Mouse (Mus musculus): ENCODE results near the gene Adcy2. TPM values are rescaled to one million over a fixed set of nuclear protein-coding genes. Genes with fewer than 3 reads are reported as not detected.

The Adcy2 gene
- polyA plus RNA-seq, 1 experiment from 2014 or later: 2.5 TPM

GRCm38 (mm10) chr13:68848265-68848664 is 151.1 kb downstream of the Adcy2 start:
- Histone ChIP-seq H3K9me3 (no peaks in the 10 kb centered on the region), H3K4me3 (no peak overlapping the region), H3K27ac (replicated peaks) (no peak overlapping the region), H3K36me3 (no peaks in the 10 kb centered on the region), H3K4me1 (no peaks in the 10 kb centered on the region), H3K4me2 (replicated peaks) (no peak overlapping the region), H3K27me3 (no peaks in the 10 kb centered on the region), H3K9ac (replicated peaks) (no peak overlapping the region)
- WGBS: 71% methylated on average over 3 of the region's 3 CpGs
- no peak for ATAC-seq (ENCODE audit: low FRiP score, low read depth)

GRCm38 (mm10) chr13:68839517-68839916 is 159.8 kb downstream of the Adcy2 start:
- Histone ChIP-seq H3K27ac (replicated peaks) (no peak overlapping the region), H3K36me3 (no peaks in the 10 kb centered on the region), H3K4me2 (replicated peaks) (no peak overlapping the region), H3K9me3 (no peaks in the 10 kb centered on the region), H3K27me3 (no peaks in the 10 kb centered on the region), H3K9ac (replicated peaks) (no peak overlapping the region), H3K4me1 (no peaks in the 10 kb centered on the region), H3K4me3 (no peak overlapping the region)
- no peak for ATAC-seq (ENCODE audit: low FRiP score, low read depth)
- 61% methylated on average over 2 of the region's 2 CpGs for WGBS

DNA sequence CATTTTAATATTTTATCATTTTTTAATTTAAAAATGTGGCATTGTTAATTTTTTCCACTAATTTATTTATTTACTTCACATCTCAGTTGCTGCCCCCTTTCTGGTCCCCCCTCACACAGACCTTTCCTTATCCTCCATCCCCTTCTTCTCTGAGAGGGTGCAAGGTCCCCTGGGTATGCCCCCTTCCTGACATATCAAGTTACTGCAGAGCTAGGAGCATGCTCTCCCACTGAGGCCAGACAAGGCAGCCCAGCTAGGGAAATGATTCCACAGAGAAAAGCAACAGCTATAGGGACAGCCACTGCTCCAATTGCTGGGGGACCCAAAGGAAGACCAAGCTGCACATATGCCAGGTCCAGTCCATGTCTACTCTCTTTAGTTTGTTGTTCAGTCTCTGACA is 163.2 kb downstream of the Adcy2 start:
- ATAC-seq (ENCODE audit: low FRiP score, low read depth): no peak
- H3K4me3 ChIP-seq: no peak overlapping the region
- no peak overlapping the region for H3K27ac ChIP-seq (replicated peaks)
- H3K9ac ChIP-seq (replicated peaks): no peak overlapping the region
- no peak overlapping the region for H3K4me2 ChIP-seq (replicated peaks)
- H3K36me3 ChIP-seq: no peaks in the 10 kb centered on the region
- no peaks in the 10 kb centered on the region for H3K27me3 ChIP-seq
- H3K9me3 ChIP-seq: no peaks in the 10 kb centered on the region
- no peaks in the 10 kb centered on the region for H3K4me1 ChIP-seq

GRCm38 (mm10) chr13:68835424-68836045 is 163.8 kb downstream of the Adcy2 start:
- no peak for ATAC-seq (ENCODE audit: low FRiP score, low read depth)
- no peak overlapping the region for H3K9ac ChIP-seq (replicated peaks)
- H3K36me3 ChIP-seq: no peaks in the 10 kb centered on the region
- no peak overlapping the region for H3K4me2 ChIP-seq (replicated peaks)
- H3K4me1 ChIP-seq: no peaks in the 10 kb centered on the region
- no peaks in the 10 kb centered on the region for H3K9me3 ChIP-seq
- no peak overlapping the region for H3K4me3 ChIP-seq
- no peak overlapping the region for H3K27ac ChIP-seq (replicated peaks)
- H3K27me3 ChIP-seq: no peaks in the 10 kb centered on the region
- 71% methylated on average over 8 of the region's 8 CpGs for WGBS

DNA sequence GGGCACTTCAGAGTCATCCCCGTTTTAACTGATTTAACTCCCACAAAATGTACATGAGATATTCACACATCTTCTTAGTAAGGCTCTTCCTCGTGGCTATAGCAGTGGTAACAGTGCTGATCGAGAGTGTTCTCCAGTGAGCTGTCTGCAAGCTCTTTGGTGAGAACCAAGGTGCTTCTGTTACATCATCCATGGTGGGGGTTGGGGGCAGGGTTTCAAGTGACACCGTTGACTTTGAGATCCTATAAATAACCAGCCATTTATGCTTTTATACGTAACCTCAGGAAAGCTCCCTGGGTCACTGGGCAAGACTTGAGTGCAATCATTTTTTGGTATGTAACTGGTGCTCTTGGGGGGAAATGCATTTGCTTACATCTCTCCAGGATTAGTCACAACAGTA is 167.2 kb downstream of the Adcy2 start:
- Histone ChIP-seq H3K4me2 (replicated peaks) (no peak overlapping the region), H3K36me3 (no peaks in the 10 kb centered on the region), H3K27me3 (no peaks in the 10 kb centered on the region), H3K4me1 (no peaks in the 10 kb centered on the region), H3K9ac (replicated peaks) (no peak overlapping the region), H3K9me3 (no peaks in the 10 kb centered on the region), H3K4me3 (no peak overlapping the region), H3K27ac (replicated peaks) (no peak overlapping the region)
- ATAC-seq (ENCODE audit: low FRiP score, low read depth): no peak
- WGBS: 90% methylated on average over 5 of the region's 5 CpGs

- no peaks in the 10 kb centered on the region for H3K36me3 ChIP-seq
- no peaks in the 10 kb centered on the region for H3K9me3 ChIP-seq
- no peaks in the 10 kb centered on the region for H3K4me1 ChIP-seq
- H3K4me3 ChIP-seq: no peak overlapping the region
- no peaks in the 10 kb centered on the region for H3K27me3 ChIP-seq
- ATAC-seq (ENCODE audit: low FRiP score, low read depth): no peak
- H3K9ac ChIP-seq (replicated peaks): no peak overlapping the region
- no peak overlapping the region for H3K27ac ChIP-seq (replicated peaks)
- 85% methylated on average over 6 of the region's 6 CpGs for WGBS
- H3K4me2 ChIP-seq (replicated peaks): no peak overlapping the region
Observed at GRCm38 (mm10) chr13:68830030-68830759, 169.1 kb downstream of the Adcy2 start.

- H3K4me2 ChIP-seq (replicated peaks): no peak overlapping the region
- H3K27ac ChIP-seq (replicated peaks): no peak overlapping the region
- no peak overlapping the region for H3K9ac ChIP-seq (replicated peaks)
- no peaks in the 10 kb centered on the region for H3K27me3 ChIP-seq
- no peaks in the 10 kb centered on the region for H3K36me3 ChIP-seq
- no peaks in the 10 kb centered on the region for H3K4me1 ChIP-seq
- WGBS: 77% methylated on average over 4 of the region's 4 CpGs
- H3K9me3 ChIP-seq: no peaks in the 10 kb centered on the region
- H3K4me3 ChIP-seq: no peak overlapping the region
- ATAC-seq (ENCODE audit: low FRiP score, low read depth): no peak
Observed at GRCm38 (mm10) chr13:68828441-68828840, 170.9 kb downstream of the Adcy2 start.

DNA sequence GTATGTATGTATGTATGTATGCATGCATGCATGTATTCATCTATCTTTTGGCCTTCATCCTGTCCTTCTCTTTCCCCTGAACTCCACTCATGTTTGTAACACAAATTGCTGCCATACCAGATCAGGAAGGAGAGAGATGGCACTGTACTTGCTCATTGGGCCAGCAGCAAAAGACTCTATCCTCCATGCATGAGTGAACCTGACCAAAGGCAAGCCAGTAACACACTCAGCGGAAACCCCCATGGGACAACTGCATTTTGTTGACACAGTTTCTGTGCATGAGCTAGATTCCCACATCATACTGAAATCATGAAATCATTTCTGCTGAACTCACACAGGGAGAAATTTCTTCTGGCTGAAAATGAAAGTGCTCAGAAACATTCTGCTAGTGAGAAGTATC is 172.9 kb downstream of the Adcy2 start:
- H3K4me1 ChIP-seq: no peaks in the 10 kb centered on the region
- no peak overlapping the region for H3K4me2 ChIP-seq (replicated peaks)
- H3K36me3 ChIP-seq: no peaks in the 10 kb centered on the region
- no peaks in the 10 kb centered on the region for H3K27me3 ChIP-seq
- no peak overlapping the region for H3K27ac ChIP-seq (replicated peaks)
- H3K4me3 ChIP-seq: no peak overlapping the region
- no peaks in the 10 kb centered on the region for H3K9me3 ChIP-seq
- no peak overlapping the region for H3K9ac ChIP-seq (replicated peaks)
- WGBS: 90% methylated on average over 1 of the region's 1 CpGs
- ATAC-seq (ENCODE audit: low FRiP score, low read depth): no peak

- 90% methylated on average over 13 of the region's 13 CpGs for WGBS
- ATAC-seq (ENCODE audit: low FRiP score, low read depth): no peak
Observed at GRCm38 (mm10) chr13:68820858-68821579, 178.3 kb downstream of the Adcy2 start.

GRCm38 (mm10) chr13:68815704-68816477 is 183.4 kb downstream of the Adcy2 start:
- Histone ChIP-seq H3K4me1 (no peaks in the 10 kb centered on the region), H3K27me3 (no peaks in the 10 kb centered on the region), H3K27ac (replicated peaks) (no peak overlapping the region), H3K4me3 (no peak overlapping the region), H3K4me2 (replicated peaks) (no peak overlapping the region), H3K36me3 (no peaks in the 10 kb centered on the region), H3K9me3 (0 out of 2 replicates have a peak, but pooled peaks cover 4% of the 10 kb centered on the region), H3K9ac (replicated peaks) (no peak overlapping the region)
- ATAC-seq (ENCODE audit: low FRiP score, low read depth): no peak
- WGBS: 82% methylated on average over 4 of the region's 4 CpGs

More at GRCm38 (mm10) chr13:68820858-68821579, 178.3 kb downstream of the Adcy2 start:
- Histone ChIP-seq H3K9ac (replicated peaks) (no peak overlapping the region), H3K4me3 (no peak overlapping the region), H3K27ac (replicated peaks) (no peak overlapping the region), H3K4me2 (replicated peaks) (no peak overlapping the region), H3K36me3 (no peaks in the 10 kb centered on the region), H3K9me3 (no peaks in the 10 kb centered on the region), H3K4me1 (no peaks in the 10 kb centered on the region), H3K27me3 (no peaks in the 10 kb centered on the region)

- Histone ChIP-seq H3K4me2 (replicated peaks) (no peak overlapping the region), H3K9ac (replicated peaks) (no peak overlapping the region), H3K4me1 (no peaks in the 10 kb centered on the region), H3K27ac (replicated peaks) (no peak overlapping the region), H3K27me3 (no peaks in the 10 kb centered on the region), H3K36me3 (no peaks in the 10 kb centered on the region), H3K9me3 (0 out of 2 replicates have a peak, but pooled peaks cover 4% of the 10 kb centered on the region), H3K4me3 (no peak overlapping the region)
- 92% methylated on average over 3 of the region's 3 CpGs for WGBS
- no peak for ATAC-seq (ENCODE audit: low FRiP score, low read depth)
Observed at GRCm38 (mm10) chr13:68811185-68811584, 188.2 kb downstream of the Adcy2 start.

GRCm38 (mm10) chr13:68799777-68800176 is 199.6 kb downstream of the Adcy2 start:
- Histone ChIP-seq H3K36me3 (no peaks in the 10 kb centered on the region), H3K9me3 (no peaks in the 10 kb centered on the region), H3K27me3 (no peaks in the 10 kb centered on the region), H3K4me2 (replicated peaks) (no peak overlapping the region), H3K4me3 (no peak overlapping the region), H3K9ac (replicated peaks) (no peak overlapping the region), H3K4me1 (no peaks in the 10 kb centered on the region), H3K27ac (replicated peaks) (no peak overlapping the region)
- ATAC-seq (ENCODE audit: low FRiP score, low read depth): no peak
- WGBS: 58% methylated on average over 6 of the region's 6 CpGs

All from midbrain, embryonic 12.5 days (tissue).